Mouse (Mus musculus) urinary bladder, postnatal 4 days (tissue): ENCODE measurements at regions not wholly inside any gene's neighbourhood (a gene's known extent, or its start where the extent isn't known, plus 50 kb on each side); places are given as distances from the start of the nearest gene placed in this dataset.

ENCODE experiments used
- DNase-seq, 2 experiments: peaks; one replicate each; pipeline ENCODE4 v3.0.0; 2021 to 2022; ENCODE audit warnings: low spot score in 2 of 2

DNA sequence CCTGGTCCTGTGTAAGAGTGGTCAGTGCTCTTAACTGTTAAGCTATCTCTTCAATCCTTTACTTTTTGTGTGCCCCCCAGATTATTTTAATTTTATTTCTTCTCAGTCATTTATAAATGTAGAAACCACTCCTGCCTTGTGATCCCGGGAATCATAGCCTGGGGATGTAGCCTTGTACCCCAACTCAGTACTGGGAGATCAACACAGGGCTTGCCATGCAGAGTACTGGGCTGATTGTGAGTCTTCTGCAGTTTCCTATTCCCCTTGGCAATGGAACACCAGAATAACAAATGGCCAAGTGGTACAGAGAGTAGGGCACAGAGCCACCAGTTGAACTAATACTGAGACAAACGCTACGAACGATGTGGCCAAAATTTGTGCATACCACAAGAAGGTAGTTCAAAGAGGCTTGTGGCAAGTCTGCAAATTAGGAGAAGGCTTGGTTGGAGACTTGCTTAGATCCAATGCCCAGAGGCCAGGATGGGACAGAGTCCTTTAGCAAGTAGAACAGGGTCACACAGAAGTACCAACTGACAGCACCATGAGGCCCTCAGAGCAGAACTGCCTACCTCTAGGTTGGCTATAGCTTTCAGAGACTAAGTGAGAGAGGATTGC, 151.9 kb downstream of the Qrsl1 start:
- DNase-seq, result no peak

DNA sequence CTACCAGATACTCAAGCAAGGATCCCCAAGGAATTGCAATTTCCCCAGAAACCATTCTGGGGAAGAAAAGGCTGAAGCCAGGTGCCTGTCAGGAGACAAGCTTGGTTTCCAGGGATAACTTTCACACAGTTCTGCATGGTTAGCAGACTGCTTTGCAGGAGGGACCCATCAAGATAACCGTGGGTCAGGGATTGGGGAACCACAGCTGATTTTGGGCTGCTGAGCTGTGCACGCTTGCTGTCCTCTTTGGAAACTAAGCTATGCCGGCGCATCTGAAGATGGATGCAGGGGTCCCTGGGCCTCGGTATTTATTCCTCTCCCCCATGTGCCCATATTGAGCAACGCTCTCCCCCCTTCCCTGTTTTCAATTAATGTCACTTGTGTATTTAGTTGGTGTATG, 151.1 kb downstream of the Qrsl1 start:
- DNase-seq, result no peak

DNA sequence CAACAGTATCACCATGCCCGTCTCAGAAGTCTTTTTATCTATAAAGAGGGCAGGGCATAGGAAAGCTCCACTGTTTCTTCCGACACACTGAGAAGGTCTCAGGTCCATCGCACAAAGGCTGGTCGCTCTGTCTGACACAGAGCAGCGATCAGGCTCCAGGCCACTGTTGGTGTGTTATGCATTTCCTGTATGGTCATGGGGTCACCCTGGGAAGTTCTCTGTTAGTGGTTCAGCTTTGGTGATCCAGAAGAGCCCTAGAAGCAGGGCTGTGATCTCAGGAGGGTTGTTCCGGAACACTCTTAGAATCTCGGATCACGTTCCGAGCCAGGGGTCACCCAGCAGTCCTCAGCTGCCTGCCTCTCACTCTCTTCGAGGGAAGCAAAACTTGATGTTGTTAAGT, 150.7 kb downstream of the Qrsl1 start:
- no peak for DNase-seq

DNA sequence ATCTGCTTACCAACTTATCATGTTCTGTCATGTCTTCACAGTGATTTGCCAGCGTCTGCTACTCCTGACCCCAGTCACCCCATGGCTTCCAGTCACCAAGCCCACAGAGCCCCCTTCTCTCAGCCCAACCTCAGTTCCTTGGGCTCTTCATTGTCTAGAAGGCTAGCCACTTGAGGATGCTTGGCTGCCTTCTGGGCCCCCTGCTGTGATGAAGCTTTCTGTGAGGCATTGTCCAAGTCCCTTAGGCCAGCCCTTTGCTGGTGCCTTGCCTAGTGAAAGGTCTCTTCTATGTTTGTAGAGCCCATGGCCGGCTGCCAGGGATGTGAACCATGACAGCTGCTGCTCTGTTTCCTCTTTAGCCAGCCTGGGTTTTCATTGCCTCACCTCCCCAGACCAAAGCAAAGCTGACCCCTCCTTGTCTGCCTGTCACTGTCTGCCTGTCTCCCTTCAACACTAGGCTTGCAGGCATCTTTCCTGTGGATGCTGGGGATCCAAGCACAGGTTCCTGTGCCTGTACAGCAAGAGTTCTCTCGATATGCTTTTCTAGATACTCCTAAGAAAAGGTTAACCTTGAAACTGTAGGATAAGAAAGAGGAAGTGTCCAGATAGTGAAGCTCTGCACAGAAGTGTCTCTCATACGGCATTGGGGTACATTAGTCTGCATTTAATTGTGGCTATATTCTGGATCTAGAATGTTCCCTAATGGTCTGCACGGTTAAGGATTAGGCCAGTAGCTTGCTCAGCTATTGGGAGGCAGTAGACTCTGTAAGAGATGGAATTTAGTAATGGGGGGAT, 149.5 kb downstream of the Qrsl1 start:
- DNase-seq, result peak; percentile 39 to 67

DNA sequence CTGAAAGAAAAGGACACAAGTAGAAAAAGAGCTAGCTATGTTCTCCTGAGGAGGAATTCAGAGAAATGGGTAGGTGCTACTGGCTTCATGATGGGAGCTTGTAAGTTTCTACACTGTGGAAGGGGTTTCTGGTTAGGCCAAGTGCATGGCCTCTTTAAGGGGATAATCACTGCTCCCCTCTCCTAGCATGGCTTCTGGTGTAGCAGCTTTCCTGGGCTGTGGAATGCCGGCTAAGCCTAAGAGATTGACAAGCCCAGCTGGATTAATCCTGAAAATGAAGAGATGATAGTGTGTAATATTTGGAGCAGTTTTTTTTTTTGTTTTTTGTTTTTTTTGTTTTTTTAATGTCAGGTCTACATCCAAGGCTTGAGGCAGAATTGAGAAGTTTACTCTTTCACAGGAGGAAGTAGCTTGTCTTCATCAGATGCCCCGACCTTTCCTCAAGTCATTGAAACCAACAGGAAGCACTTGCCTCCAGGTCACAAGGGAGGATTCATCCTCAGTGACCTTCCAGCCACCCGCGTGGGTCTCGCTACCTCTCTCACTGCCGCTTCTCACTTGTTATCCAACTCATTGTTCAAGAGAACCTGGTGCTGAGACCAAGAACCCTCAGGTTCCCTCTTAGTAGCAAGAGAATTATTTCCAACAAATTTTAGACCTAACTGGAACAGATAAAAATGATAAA, 144.5 kb downstream of the Qrsl1 start:
- DNase-seq, result no peak

DNA sequence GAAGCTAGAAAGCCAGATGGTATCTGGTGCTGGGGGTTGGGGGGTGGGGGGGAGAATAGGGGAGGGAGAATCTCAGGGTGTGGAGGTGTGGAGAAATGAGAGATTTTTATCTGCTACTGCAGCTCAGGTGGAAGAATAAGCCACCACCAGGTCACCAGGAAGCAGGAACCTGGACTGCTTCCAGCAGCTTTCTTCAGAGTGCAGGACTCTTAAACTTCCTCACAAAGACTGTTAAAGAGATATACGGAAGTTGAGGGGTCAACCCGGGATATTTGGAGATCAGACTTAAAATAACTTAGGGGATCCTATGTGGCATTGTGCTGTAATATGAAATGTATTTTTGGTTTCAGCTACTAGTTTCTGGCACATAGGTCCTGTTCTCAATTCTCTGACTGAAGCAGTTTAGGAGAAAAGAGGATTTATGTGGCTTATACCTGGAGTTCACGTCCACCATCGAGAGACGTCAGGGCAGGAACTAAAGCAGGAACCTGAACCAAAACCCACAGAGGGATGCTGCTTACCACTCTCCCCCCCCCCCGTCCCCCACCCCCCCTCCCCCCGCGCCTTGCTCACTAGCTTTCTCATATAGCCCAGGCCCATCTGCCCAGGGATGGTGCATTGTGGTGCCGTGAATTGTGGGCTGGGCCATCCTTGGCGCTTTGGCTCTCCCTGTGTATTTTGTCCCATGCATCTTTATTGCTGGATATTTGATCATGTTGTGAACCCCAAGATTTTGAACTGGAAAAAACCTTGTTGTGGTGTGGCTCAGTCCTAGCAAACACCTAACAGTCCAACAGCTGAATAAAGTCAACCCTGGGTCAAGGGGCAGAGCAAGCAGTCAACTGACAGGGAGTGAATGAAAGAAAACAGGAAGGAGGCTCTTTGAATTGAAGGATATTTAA, 143.2 kb downstream of the Qrsl1 start:
- no peak for DNase-seq

DNA sequence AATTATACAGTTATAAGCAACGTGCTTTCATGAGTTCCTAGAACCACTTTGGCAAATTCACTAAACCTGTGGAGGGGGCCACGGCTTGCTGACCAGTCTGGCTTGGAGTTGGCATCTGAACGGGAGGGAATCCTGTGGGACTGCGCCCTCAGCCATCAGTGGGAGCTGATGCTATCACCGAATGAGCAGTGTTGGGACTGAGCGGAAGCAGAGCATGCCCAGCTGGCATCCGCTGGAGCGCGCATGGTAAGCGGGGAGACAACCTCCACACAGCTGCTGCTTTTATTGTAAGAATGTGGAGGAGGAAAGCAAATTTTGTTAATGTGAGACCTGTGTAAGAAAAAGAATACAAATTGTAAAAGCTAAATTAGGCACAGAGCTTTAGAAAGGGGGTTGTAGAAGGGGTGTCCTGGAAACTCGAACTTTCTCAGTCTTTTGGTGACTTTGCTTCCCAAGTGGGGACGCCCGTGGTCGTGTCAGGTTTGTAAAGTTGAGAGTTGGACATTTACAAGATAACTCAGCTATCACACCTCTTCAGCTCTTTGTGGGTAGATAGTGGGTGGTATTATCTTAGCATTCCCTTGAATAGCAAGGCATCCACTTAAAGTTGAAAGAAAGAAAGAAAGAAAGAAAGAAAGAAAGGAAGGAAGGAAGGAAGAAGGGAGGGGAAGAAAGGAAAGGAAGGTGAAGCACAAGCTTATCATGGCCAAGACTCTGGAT, 142.2 kb downstream of the Qrsl1 start:
- no peak for DNase-seq

DNA sequence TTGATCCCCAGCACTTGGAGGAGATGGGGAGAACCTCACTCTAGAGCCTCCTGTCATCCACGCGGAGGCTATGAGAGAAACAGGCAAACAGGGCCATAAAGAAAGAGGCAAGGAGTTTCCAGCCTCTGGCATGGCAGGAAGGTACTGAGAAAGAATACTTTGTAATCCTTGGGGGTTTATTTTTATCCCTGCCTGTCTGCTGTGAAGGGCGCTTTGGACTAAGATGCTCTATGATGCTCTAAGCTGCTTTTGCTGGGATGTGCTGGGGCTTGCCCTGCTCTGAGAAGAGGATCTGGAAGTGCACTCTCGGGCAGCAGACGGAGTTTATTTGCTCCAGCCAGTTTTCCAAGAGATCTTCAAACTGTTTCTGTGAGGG, 141.7 kb downstream of the Qrsl1 start:
- DNase-seq, result no peak

DNA sequence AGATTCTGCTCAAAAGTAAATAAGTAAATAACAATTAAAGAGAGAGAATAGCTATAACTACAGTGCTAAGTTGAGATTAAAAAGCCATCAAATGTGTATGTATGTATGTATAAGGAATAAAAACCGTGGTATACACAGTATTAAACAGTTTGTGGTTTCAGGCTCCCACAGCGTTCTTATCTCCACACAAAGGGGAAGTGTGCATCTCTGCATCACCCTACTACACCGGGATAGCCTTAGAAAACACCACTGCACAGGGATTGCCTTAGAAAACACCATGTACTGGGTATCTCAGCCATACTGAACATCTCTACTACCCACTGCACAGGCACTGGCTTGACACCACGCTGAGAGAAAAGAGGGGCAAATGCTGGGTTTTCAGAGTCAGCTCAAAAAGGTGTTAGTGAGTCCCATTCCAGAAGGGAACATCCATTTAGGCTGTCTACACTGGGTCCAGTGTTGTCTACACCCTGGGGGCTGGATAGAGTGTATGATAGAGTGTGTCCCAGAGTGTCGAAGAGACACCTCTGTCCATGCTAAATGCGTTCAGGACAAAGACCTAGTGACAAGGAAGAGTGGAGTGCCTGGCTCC, 139.5 kb downstream of the Qrsl1 start:
- DNase-seq, result no peak

DNA sequence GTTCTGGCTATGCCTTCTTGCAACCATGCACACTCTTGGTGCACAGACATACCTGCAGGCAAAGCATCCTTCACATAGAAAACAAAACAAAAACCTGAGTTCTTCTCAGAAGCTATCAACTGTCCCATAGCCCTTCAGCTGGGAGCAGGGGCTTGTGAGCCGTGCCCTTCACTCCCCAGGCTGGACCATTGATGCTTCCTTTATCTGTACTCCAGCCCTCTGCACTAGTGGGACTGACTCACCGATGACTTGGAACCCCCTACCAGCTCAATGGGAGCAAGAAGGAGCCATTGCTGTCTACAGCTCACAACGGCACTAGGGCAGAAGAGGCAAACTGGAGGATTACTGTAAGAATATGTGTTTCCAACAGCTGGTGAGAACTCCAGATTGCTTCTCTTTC, 137.0 kb downstream of the Qrsl1 start:
- no peak for DNase-seq

DNA sequence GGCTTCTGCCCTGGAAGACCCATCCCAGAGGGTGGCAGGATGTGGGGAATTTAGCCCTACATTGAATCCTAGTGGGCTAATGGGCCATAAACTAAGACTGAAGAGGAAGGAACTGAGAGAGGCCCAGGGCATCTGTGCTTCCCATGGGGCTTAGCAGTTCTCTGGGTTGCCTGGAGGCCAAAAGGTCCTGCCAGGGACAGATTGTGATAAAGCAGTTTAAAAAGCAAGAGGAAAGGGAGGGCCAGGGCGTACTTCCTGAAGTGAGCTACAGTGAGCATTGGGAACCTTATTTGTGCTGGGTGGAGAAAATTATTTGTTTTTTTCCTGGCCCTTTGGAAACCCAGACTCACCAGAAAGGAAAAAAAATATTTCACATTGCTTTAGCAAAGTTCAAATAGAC, 136.3 kb downstream of the Qrsl1 start:
- no peak for DNase-seq

DNA sequence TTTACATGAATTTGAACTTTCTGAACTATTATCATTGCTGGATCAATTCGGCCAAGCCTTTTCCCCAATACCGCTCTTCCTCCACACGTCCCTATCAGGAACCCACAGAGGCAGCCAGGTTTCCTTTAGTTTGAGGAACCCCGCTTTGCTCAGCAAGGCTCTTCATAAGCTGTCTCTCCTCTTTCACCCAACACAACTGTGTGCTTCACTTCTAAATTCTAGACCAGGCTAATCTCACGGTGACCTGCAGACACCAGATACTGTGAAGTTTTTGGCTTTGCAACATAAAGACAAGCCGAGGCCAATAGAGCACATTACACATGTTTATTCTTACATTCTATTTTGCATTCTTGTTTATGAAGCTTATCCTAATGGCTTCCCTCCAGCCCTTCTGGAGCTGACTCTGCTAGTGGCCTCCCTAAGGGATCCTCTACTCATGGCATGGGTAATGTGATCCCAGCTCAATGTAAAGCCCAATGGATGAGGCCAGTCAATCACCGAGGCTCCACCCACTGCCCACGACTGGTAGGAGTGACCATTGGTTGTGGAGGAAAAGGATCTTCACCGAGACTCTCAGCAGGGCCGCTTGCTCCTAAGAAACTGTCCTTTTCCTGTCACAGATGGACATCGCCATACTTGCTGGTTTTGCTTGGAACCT, 135.6 kb downstream of the Qrsl1 start:
- DNase-seq, result no peak

DNA sequence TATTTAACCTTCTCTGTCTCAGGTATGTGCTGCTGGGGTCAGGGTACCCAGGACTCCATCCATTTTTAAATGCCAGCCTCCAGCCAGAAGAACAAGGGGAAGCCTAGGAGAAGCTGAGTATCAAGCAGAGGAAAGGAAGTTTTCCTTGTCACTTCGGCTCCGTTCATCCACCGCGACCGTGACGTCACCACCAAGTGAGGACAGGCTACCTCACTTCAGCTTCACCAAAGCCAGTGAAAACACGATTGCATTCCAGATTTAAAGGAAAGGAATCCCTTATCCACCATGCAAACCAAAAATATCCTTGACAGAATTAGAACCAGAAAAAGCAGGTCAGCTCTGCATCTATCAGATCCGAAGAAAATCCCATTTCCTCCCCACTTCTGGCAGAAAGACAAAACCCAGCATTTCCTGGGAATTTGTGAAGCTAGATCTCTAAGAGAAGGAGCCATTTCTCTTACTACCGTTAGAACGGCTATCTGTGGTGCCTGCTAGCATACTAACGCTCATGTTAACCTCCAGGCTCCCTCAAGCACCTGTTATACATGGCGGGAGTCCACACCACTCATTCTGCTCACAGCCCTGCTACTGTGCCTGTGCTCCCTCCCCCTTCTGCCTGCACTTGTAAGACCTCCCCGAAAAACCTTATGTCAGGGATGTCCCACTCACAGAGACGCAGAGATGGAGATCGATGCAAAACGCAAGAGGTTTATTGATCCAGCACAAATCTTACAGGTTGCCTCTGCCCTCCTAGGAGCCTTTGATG, 133.4 kb downstream of the Qrsl1 start:
- DNase-seq, result no peak

DNA sequence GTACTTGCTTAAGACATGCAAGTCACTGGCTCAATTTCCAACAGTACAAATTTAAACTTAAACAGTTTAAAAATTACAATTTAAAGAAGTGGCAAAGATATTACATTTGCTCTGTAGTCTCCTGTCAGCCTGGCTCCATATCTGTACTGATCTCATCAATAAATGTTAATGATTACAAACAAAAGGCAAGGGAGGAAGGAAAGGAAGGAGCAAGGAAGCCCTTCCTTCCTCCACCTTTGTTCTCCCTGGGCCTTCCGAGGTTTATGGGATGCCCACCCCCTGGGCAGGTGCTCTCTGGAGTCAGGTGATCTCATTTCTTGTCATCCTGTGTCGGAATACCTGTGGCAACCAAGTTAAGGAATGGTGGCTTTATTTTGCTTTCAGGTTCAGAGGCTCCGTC, 132.5 kb downstream of the Qrsl1 start:
- DNase-seq, result no peak

DNA sequence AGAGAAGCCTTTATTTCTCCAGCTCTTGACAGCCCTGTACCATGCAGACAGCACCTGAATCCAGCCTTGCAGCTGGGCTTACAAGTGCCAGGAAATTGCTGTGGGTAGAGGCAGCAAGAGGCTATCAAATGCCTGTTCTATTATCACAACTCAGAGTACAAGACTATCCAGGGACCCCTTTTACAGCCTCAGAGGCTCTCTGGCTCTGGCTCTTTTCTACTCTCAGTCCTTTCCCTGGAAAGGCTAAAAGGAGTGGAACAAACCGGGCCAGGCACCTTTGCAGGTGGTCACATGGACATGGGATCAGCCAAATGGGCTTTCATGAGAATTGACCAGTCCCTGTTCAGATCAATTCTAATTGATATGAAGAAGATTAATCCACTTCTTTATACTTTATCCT, 125.7 kb downstream of the Qrsl1 start:
- no peak for DNase-seq

DNA sequence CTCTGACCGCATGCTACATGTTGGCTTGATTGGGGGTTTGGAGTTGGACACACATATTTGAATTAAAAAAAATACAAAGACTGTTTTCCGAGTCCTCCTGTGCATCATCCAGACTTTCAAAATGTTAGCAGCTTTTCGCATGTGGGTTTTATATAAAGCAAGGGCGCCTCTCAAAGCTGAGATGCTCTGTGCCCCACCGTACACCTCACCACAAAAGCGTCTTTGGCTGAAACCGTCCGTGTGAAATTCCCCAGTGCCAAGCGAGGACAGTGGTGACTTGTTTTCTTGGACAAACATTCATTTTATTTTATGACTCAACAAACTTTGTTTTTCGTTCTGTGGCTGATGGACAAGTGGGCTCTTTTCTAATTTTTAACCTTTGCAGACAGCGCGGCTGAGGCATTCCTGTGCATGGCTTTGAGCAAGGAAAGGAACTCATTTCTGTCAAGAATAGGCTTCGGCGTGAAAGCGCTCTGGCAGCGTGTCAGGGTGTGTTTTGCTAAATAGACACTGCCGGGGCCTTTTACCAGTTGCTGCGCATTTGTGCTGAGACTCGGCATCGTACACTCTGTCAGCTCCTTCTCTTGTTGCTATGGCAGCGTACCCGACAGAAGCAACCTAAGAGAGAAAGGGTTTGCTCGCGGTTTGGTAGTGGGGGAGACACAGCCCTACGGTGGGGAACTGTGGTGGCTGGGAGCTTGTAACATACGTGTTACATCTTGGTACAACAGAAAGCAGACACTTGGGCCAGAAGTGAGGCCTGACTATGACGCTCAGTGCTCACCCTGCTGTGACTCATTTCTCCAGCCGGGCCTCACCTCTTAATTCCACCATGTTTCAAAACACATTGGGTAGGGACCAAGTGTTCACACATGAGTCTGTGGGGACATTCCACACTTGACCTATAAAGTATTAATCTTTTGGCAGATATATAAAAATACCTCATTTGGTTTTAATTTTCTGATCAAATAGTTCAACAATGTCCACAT, 123.6 kb downstream of the Qrsl1 start:
- DNase-seq, result no peak

DNA sequence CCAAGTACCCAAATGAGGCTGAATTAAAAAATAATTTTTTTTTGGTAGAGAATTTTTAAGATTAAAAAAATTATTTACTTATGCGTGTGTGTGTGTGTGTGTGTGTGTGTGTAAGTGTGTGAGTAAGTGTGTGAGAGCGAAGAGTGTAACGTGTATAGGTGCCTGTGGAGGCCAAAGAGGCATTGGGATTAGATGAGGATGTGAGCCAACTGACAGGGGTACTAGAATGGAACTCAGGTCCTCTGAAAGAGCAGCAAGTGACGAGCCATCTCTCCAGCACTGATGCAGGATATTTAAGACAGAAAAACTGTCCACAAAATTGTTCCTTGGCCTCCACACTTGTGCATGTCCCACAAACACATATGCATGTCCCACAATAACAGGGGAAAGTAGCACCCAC, 121.0 kb downstream of the Qrsl1 start:
- no peak for DNase-seq

DNA sequence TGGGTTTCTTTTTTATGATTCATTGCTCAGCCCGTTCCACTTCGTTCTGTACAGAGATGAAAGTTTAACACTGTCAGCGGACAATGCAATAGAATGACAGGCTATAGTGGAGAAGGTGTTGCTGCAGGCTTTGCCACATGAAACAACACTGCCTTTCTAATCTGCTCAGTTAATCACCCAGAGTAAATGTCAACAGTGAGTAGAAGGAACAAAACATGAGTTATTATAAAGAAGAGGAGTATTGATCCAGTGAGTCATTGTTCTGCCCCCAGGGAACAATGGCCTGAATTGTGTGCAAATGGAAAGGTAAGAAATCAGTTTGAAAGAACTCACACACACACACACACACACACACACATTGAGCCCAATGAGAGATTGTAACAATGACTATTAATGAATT, 118.2 kb downstream of the Qrsl1 start:
- DNase-seq, result no peak

DNA sequence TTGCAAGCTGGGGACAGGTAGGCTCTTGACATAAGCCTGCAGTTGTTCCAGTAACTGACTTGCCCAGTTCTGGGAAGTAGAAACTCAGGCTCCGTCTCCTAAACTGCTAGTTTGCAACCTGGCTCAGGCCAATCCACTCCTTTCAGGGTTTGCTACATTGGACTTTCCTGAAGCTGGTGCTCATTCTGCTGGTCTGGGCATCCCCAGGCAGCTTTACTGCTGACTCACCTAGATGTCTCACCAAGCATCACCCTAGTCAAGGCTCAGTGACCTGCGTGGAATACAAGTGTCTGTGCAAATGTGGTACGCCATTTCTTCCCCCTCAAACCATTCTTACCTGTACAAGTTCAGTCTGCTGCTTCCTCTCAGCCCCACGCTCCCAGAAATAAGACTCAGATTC, 110.8 kb downstream of the Qrsl1 start:
- DNase-seq, result no peak
